Mouse (Mus musculus) lung, embryonic 15.5 days (tissue): ENCODE measurements at regions not wholly inside any gene's neighbourhood (a gene's known extent, or its start where the extent isn't known, plus 50 kb on each side); places are given as distances from the start of the nearest gene placed in this dataset.

Experiments used
- ATAC-seq: fragments of 200-750 bp; cut with Nextera tagmentation; 2 replicates; pipeline ENCODE4 v1.8.0; 2017; ENCODE audit warnings: moderate number of reproducible peaks, borderline replicate concordance; ENCODE audit not compliant: low FRiP score, low TSS enrichment; ENCODE audit errors: extremely low read depth
- H3K27ac ChIP-seq: fragments of 300-500 bp; sonication (generic); 2 replicates; pipeline ENCODE4 v1.5.1; 2015; ENCODE audit warnings: moderate library complexity, mild to moderate bottlenecking, inconsistent platforms
- H3K27me3 ChIP-seq: fragments of 300-500 bp; sonication (generic); 2 replicates; pipeline ENCODE4 v1.6.1; 2015; ENCODE audit warnings: inconsistent platforms
- H3K36me3 ChIP-seq: fragments of 300-500 bp; sonication (generic); 2 replicates; pipeline ENCODE4 v1.6.1; 2015; ENCODE audit warnings: inconsistent platforms
- H3K4me1 ChIP-seq: fragments of 300-500 bp; sonication (generic); 2 replicates; pipeline ENCODE4 v1.6.1; 2015; ENCODE audit warnings: inconsistent platforms
- H3K4me2 ChIP-seq: fragments of 300-500 bp; sonication (generic); 2 replicates; pipeline ENCODE4 v1.6.1; 2015; ENCODE audit warnings: inconsistent platforms, mild to moderate bottlenecking, moderate library complexity
- H3K4me3 ChIP-seq: fragments of 300-500 bp; sonication (generic); 2 replicates; pipeline ENCODE4 v1.5.1; 2015; ENCODE audit warnings: mild to moderate bottlenecking, inconsistent platforms
- H3K9ac ChIP-seq: fragments of 300-500 bp; sonication (generic); 2 replicates; pipeline ENCODE4 v1.6.1; 2015; ENCODE audit warnings: inconsistent platforms
- H3K9me3 ChIP-seq: fragments of 300-500 bp; sonication (generic); 2 replicates; pipeline ENCODE4 v1.6.1; 2016; ENCODE audit warnings: inconsistent platforms
- WGBS: fragments of 180-500 bp; shearing (Covaris S2); methylation state at CpG from one replicate; pipeline ENCODE4 v1.1.7; 2015; 5-methylcytosine and 5-hydroxymethylcytosine counted together

- H3K4me3 ChIP-seq = no peak overlapping the region
- no peak overlapping the region for H3K27ac ChIP-seq
- no peaks in the 10 kb centered on the region for H3K27me3 ChIP-seq
- no peaks in the 10 kb centered on the region for H3K4me1 ChIP-seq
- no peaks in the 10 kb centered on the region for H3K36me3 ChIP-seq
- no peak overlapping the region for H3K4me2 ChIP-seq
- WGBS = 55% methylated on average over 4 of the region's 4 CpGs
- no peaks in the 10 kb centered on the region for H3K9me3 ChIP-seq
- ATAC-seq = peak; percentile 49; the same call in 1 of the 2 replicates
- no peak overlapping the region for H3K9ac ChIP-seq
Measured at GRCm38 (mm10) chr13:10636859-10637258, 276.2 kb upstream of the Chrm3 start.

- WGBS = 37% methylated on average over 2 of the region's 2 CpGs
- Histone ChIP-seq H3K27me3 (no peaks in the 10 kb centered on the region), H3K4me1 (no peaks in the 10 kb centered on the region), H3K9ac (no peak overlapping the region), H3K4me2 (no peak overlapping the region), H3K27ac (no peak overlapping the region), H3K4me3 (no peak overlapping the region), H3K36me3 (no peaks in the 10 kb centered on the region), H3K9me3 (no peaks in the 10 kb centered on the region)
- ATAC-seq = no peak
Measured at GRCm38 (mm10) chr13:10630467-10630866, 269.8 kb upstream of the Chrm3 start.

- no peak overlapping the region for H3K4me2 ChIP-seq
- no peaks in the 10 kb centered on the region for H3K4me1 ChIP-seq
- no peak for ATAC-seq
- no peak overlapping the region for H3K4me3 ChIP-seq
- no peak overlapping the region for H3K9ac ChIP-seq
- H3K36me3 ChIP-seq = no peaks in the 10 kb centered on the region
- no peaks in the 10 kb centered on the region for H3K9me3 ChIP-seq
- H3K27ac ChIP-seq = no peak overlapping the region
- no peaks in the 10 kb centered on the region for H3K27me3 ChIP-seq
Measured at GRCm38 (mm10) chr13:10619661-10620060, 259.0 kb upstream of the Chrm3 start.

GRCm38 (mm10) chr13:10618421-10618954 is 257.8 kb upstream of the Chrm3 start:
- 54% methylated on average over 3 of the region's 3 CpGs for WGBS

GRCm38 (mm10) chr13:10574951-10575350 is 214.3 kb upstream of the Chrm3 start:
- Histone ChIP-seq H3K4me1 (no peaks in the 10 kb centered on the region), H3K9ac (no peak overlapping the region), H3K36me3 (no peaks in the 10 kb centered on the region), H3K9me3 (no peaks in the 10 kb centered on the region), H3K27me3 (no peaks in the 10 kb centered on the region), H3K4me3 (no peak overlapping the region), H3K27ac (no peak overlapping the region), H3K4me2 (no peak overlapping the region)
- WGBS = 88% methylated on average over 5 of the region's 5 CpGs
- ATAC-seq = no peak

More at GRCm38 (mm10) chr13:10618421-10618954, 257.8 kb upstream of the Chrm3 start:
- no peak for ATAC-seq
- no peak overlapping the region for H3K27ac ChIP-seq
- no peaks in the 10 kb centered on the region for H3K4me1 ChIP-seq
- no peak overlapping the region for H3K9ac ChIP-seq
- no peaks in the 10 kb centered on the region for H3K36me3 ChIP-seq
- no peak overlapping the region for H3K4me3 ChIP-seq
- H3K4me2 ChIP-seq = no peak overlapping the region
- H3K27me3 ChIP-seq = no peaks in the 10 kb centered on the region
- H3K9me3 ChIP-seq = no peaks in the 10 kb centered on the region

GRCm38 (mm10) chr13:10566825-10567224 is 206.2 kb upstream of the Chrm3 start:
- no peak for ATAC-seq
- no peaks in the 10 kb centered on the region for H3K9me3 ChIP-seq
- H3K4me3 ChIP-seq = no peak overlapping the region
- no peaks in the 10 kb centered on the region for H3K36me3 ChIP-seq
- H3K4me2 ChIP-seq = no peak overlapping the region
- WGBS = 90% methylated on average over 1 of the region's 1 CpGs
- H3K9ac ChIP-seq = no peak overlapping the region
- no peaks in the 10 kb centered on the region for H3K27me3 ChIP-seq
- H3K27ac ChIP-seq = no peak overlapping the region
- H3K4me1 ChIP-seq = no peaks in the 10 kb centered on the region

- no peak overlapping the region for H3K27ac ChIP-seq
- no peaks in the 10 kb centered on the region for H3K27me3 ChIP-seq
- WGBS = 86% methylated on average over 1 of the region's 1 CpGs
- no peaks in the 10 kb centered on the region for H3K36me3 ChIP-seq
- no peak overlapping the region for H3K9ac ChIP-seq
- H3K4me3 ChIP-seq = no peak overlapping the region
- no peak overlapping the region for H3K4me2 ChIP-seq
- H3K4me1 ChIP-seq = no peaks in the 10 kb centered on the region
- H3K9me3 ChIP-seq = no peaks in the 10 kb centered on the region
- ATAC-seq = no peak
Measured at GRCm38 (mm10) chr13:10557559-10557958, 196.9 kb upstream of the Chrm3 start.

GRCm38 (mm10) chr13:10554595-10554994 is 193.9 kb upstream of the Chrm3 start:
- H3K27me3 ChIP-seq = no peaks in the 10 kb centered on the region
- 76% methylated on average over 2 of the region's 2 CpGs for WGBS
- no peak overlapping the region for H3K4me2 ChIP-seq
- no peak overlapping the region for H3K27ac ChIP-seq
- H3K4me3 ChIP-seq = no peak overlapping the region
- no peaks in the 10 kb centered on the region for H3K9me3 ChIP-seq
- ATAC-seq = no peak
- H3K4me1 ChIP-seq = no peaks in the 10 kb centered on the region
- H3K9ac ChIP-seq = no peak overlapping the region
- H3K36me3 ChIP-seq = no peaks in the 10 kb centered on the region

GRCm38 (mm10) chr13:10542723-10543122 is 182.1 kb upstream of the Chrm3 start:
- Histone ChIP-seq H3K27me3 (no peaks in the 10 kb centered on the region), H3K4me3 (no peak overlapping the region), H3K36me3 (no peaks in the 10 kb centered on the region), H3K4me1 (no peaks in the 10 kb centered on the region), H3K9ac (no peak overlapping the region), H3K27ac (no peak overlapping the region), H3K9me3 (no peaks in the 10 kb centered on the region), H3K4me2 (no peak overlapping the region)
- 93% methylated on average over 1 of the region's 1 CpGs for WGBS
- no peak for ATAC-seq

- Histone ChIP-seq H3K9me3 (no peaks in the 10 kb centered on the region), H3K4me2 (no peak overlapping the region), H3K27ac (no peak overlapping the region), H3K27me3 (no peaks in the 10 kb centered on the region), H3K36me3 (no peaks in the 10 kb centered on the region), H3K9ac (no peak overlapping the region), H3K4me3 (no peak overlapping the region), H3K4me1 (no peaks in the 10 kb centered on the region)
- ATAC-seq = no peak
- WGBS = 75% methylated on average over 8 of the region's 8 CpGs
Measured at GRCm38 (mm10) chr13:10540197-10540940, 179.7 kb upstream of the Chrm3 start.

- no peak overlapping the region for H3K4me3 ChIP-seq
- no peaks in the 10 kb centered on the region for H3K4me1 ChIP-seq
- H3K27ac ChIP-seq = no peak overlapping the region
- ATAC-seq = no peak
- no peaks in the 10 kb centered on the region for H3K36me3 ChIP-seq
- H3K9ac ChIP-seq = no peak overlapping the region
- no peak overlapping the region for H3K4me2 ChIP-seq
- no peaks in the 10 kb centered on the region for H3K9me3 ChIP-seq
- no peaks in the 10 kb centered on the region for H3K27me3 ChIP-seq
- WGBS = 75% methylated on average over 4 of the region's 4 CpGs
Measured at GRCm38 (mm10) chr13:10538927-10539326, 178.3 kb upstream of the Chrm3 start.

- Histone ChIP-seq H3K4me1 (no peaks in the 10 kb centered on the region), H3K9ac (no peak overlapping the region), H3K9me3 (no peaks in the 10 kb centered on the region), H3K27me3 (no peaks in the 10 kb centered on the region), H3K27ac (no peak overlapping the region), H3K36me3 (no peaks in the 10 kb centered on the region), H3K4me3 (no peak overlapping the region), H3K4me2 (no peak overlapping the region)
- no peak for ATAC-seq
- WGBS = 76% methylated on average over 2 of the region's 2 CpGs
Measured at GRCm38 (mm10) chr13:10527251-10527650, 166.6 kb upstream of the Chrm3 start.
